Mouse (Mus musculus) lung, adult 2 months (tissue): ENCODE measurements around the gene Patl2. TPM values are rescaled to one million over a fixed set of nuclear protein-coding genes. Genes with fewer than 3 reads are reported as not detected.

Experiments used
- DNase-seq: peaks from one replicate; pipeline ENCODE4 v3.0.0; 2022
- H3K4me1 ChIP-seq: fragments of 200-500 bp; 2 replicates; pipeline ENCODE4 v1.6.1; 2011; ENCODE audit warnings: low read length; ENCODE audit not compliant: control insufficient read depth, insufficient read depth
- H3K4me3 ChIP-seq: fragments of 200-500 bp; replicated peaks from 2 replicates; pipeline ENCODE3; 2011; ENCODE audit warnings: low read depth, mild to moderate bottlenecking, control low read depth, low read length; ENCODE audit errors: extremely low read depth
- CTCF ChIP-seq: fragments of 200-500 bp; IDR thresholded peaks from 2 replicates; pipeline ENCODE4 v1.5.1; 2011; ENCODE audit warnings: mild to moderate bottlenecking, low read length, control low read depth; ENCODE audit not compliant: insufficient read depth
- POLR2A ChIP-seq: fragments of 200-500 bp; IDR thresholded peaks from 2 replicates; pipeline ENCODE4 v1.6.1; 2011; ENCODE audit warnings: low read depth, mild to moderate bottlenecking, control low read depth, low read length, borderline replicate concordance; ENCODE audit errors: extremely low read depth
- WGBS: fragments of 180-500 bp; shearing (Covaris S2); methylation state at CpG from one replicate; pipeline ENCODE4 v1.1.7; 2018; 5-methylcytosine and 5-hydroxymethylcytosine counted together
- polyA plus RNA-seq: library from polyadenylated mRNA; depleted of rRNA; stranded (reverse); fragments of >200 nt; gene quantifications from 2 replicates; pipeline ENCODE4 v1.2.3, GENCODE M21; 2012

Patl2 gene
- polyA plus RNA-seq, 1 experiment: not detected

- peak; percentile 59 for DNase-seq
- TF ChIP-seq POLR2A (0 out of 2 replicates have a peak, but pooled peaks have one; percentile 30), CTCF (no peak)
- H3K4me1 ChIP-seq: peaks cover 10% of the 10 kb centered on the region
- WGBS: 4% methylated on average over 18 of the region's 18 CpGs
- peak overlapping the region; percentile 81 for H3K4me3 ChIP-seq
Measured at GRCm38 (mm10) chr2:122148242-122148917, 37.6 kb downstream of the Patl2 start.

GRCm38 (mm10) chr2:122147508-122148241, 38.3 kb downstream of the Patl2 start, which contains the start of gene B2m:
TSS of gene B2m (plus strand) at chr2:122147686.
- Histone ChIP-seq H3K4me3 (peak within 1 kb of the TSS; percentile 81), H3K4me1 (peaks cover 10% of the 10 kb centered on the region)
- DNase-seq: peak; percentile 95
- WGBS: under 1% methylated on average over 40 of the region's 40 CpGs
- TF ChIP-seq POLR2A: peak; percentile 100
- no peak for TF ChIP-seq CTCF

GRCm38 (mm10) chr2:122146687-122147086, 39.3 kb downstream of the Patl2 start:
- WGBS: 58% methylated on average over 6 of the region's 6 CpGs
- H3K4me3 ChIP-seq: no peak overlapping the region
- H3K4me1 ChIP-seq: peaks cover 10% of the 10 kb centered on the region
- DNase-seq: no peak
- TF ChIP-seq POLR2A: no peak
- no peak for TF ChIP-seq CTCF

GRCm38 (mm10) chr2:122145756-122146155, 40.2 kb downstream of the Patl2 start:
- TF ChIP-seq CTCF (no peak), POLR2A (no peak)
- Histone ChIP-seq H3K4me1 (peaks cover 5% of the 10 kb centered on the region; the same call in 1 of the 2 replicates), H3K4me3 (no peak overlapping the region)
- no peak for DNase-seq
- WGBS: 39% methylated on average over 4 of the region's 4 CpGs

GRCm38 (mm10) chr2:122143111-122143510, 42.9 kb downstream of the Patl2 start:
- no peak for TF ChIP-seq CTCF
- no peak for DNase-seq
- Histone ChIP-seq H3K4me1 (peaks cover 3% of the 10 kb centered on the region; the same call in 1 of the 2 replicates), H3K4me3 (no peak overlapping the region)
- 86% methylated on average over 3 of the region's 3 CpGs for WGBS

GRCm38 (mm10) chr2:122141332-122141967, 44.5 kb downstream of the Patl2 start:
- no peak for TF ChIP-seq POLR2A
- peak; percentile 23; the same call in 1 of the 2 replicates for TF ChIP-seq CTCF
- DNase-seq: no peak
- no peaks in the 10 kb centered on the region for H3K4me1 ChIP-seq
- H3K4me3 ChIP-seq: no peak overlapping the region
- 66% methylated on average over 5 of the region's 5 CpGs for WGBS

- 67% methylated on average over 2 of the region's 2 CpGs for WGBS
- no peak for DNase-seq
- H3K4me1 ChIP-seq: no peaks in the 10 kb centered on the region
- H3K4me3 ChIP-seq: no peak overlapping the region
- TF ChIP-seq CTCF (no peak), POLR2A (no peak)
Measured at GRCm38 (mm10) chr2:122140815-122141214, 45.2 kb downstream of the Patl2 start.

- TF ChIP-seq CTCF (no peak), POLR2A (no peak)
- DNase-seq: no peak
- Histone ChIP-seq H3K4me1 (no peaks in the 10 kb centered on the region), H3K4me3 (no peak overlapping the region)
- 41% methylated on average over 5 of the region's 5 CpGs for WGBS
Measured at GRCm38 (mm10) chr2:122137839-122138465, 48.0 kb downstream of the Patl2 start.

GRCm38 (mm10) chr2:122132618-122133017, 53.4 kb downstream of the Patl2 start:
- Histone ChIP-seq H3K4me3 (no peak overlapping the region), H3K4me1 (no peaks in the 10 kb centered on the region)
- no peak for DNase-seq
- 77% methylated on average over 2 of the region's 2 CpGs for WGBS
- TF ChIP-seq CTCF (no peak), POLR2A (no peak)
